Mouse (Mus musculus) testis, adult 2 months (tissue): Measurements from ENCODE around the gene Bhlhe41.

ENCODE experiments used
- CTCF ChIP-seq: fragments of 200-500 bp; IDR thresholded peaks from 2 replicates; pipeline ENCODE4 v1.5.1; 2012; ENCODE audit warnings: low read depth, mild to moderate bottlenecking, inconsistent platforms, low read length, moderate library complexity; ENCODE audit not compliant: control insufficient read depth, insufficient read depth, insufficient replicate concordance
- POLR2A ChIP-seq: fragments of 200-500 bp; IDR thresholded peaks from 2 replicates; pipeline ENCODE4 v1.6.1; 2012; ENCODE audit warnings: low read depth, mild to moderate bottlenecking, inconsistent platforms, low read length, moderate library complexity; ENCODE audit not compliant: control insufficient read depth

- no peak for TF ChIP-seq POLR2A
- no peak for TF ChIP-seq CTCF
Observed at GRCm38 (mm10) chr6:145851956-145852355, 13.4 kb downstream of the Bhlhe41 start.
